Mouse (Mus musculus) midbrain, embryonic 13.5 days (tissue): ENCODE data around the gene Folr1. TPM values are rescaled to one million over a fixed set of nuclear protein-coding genes. Genes with fewer than 3 reads are reported as not detected.

Experiments used
- ATAC-seq: fragments of 200-750 bp; cut with Nextera tagmentation; 2 replicates; pipeline ENCODE4 v1.8.0; 2017; ENCODE audit warnings: mild to moderate bottlenecking, moderate TSS enrichment, moderate library complexity
- H3K27ac ChIP-seq: fragments of 300-500 bp; sonication (generic); 2 replicates; pipeline ENCODE4 v1.5.1; 2015; ENCODE audit warnings: inconsistent platforms, mild to moderate bottlenecking, moderate library complexity
- H3K27me3 ChIP-seq: fragments of 300-500 bp; sonication (generic); 2 replicates; pipeline ENCODE4 v1.6.1; 2015; ENCODE audit warnings: mild to moderate bottlenecking, inconsistent platforms
- H3K36me3 ChIP-seq: fragments of 300-500 bp; sonication (generic); 2 replicates; pipeline ENCODE4 v1.6.1; 2015; ENCODE audit warnings: mild to moderate bottlenecking, inconsistent platforms
- H3K4me1 ChIP-seq: fragments of 300-500 bp; sonication (generic); replicated peaks from 2 replicates; pipeline ENCODE4 v1.6.1; 2015; ENCODE audit warnings: inconsistent platforms
- H3K4me2 ChIP-seq: fragments of 300-500 bp; sonication (generic); replicated peaks from 2 replicates; pipeline ENCODE4 v1.6.1; 2015; ENCODE audit warnings: moderate library complexity, mild to moderate bottlenecking, inconsistent platforms
- H3K4me3 ChIP-seq: fragments of 300-500 bp; sonication (generic); replicated peaks from 2 replicates; pipeline ENCODE4 v1.5.1; 2015; ENCODE audit warnings: mild to moderate bottlenecking, inconsistent platforms
- H3K9ac ChIP-seq: fragments of 300-500 bp; sonication (generic); replicated peaks from 2 replicates; pipeline ENCODE4 v1.6.1; 2015; ENCODE audit warnings: mild to moderate bottlenecking, inconsistent platforms
- H3K9me3 ChIP-seq: fragments of 300-500 bp; sonication (generic); 2 replicates; pipeline ENCODE4 v1.6.1; 2016; ENCODE audit warnings: mild to moderate bottlenecking, inconsistent platforms
- WGBS: fragments of 180-500 bp; shearing (Covaris S2); methylation state at CpG from one replicate; pipeline ENCODE4 v1.1.7; 2015; 5-methylcytosine and 5-hydroxymethylcytosine counted together
- polyA plus RNA-seq: library from polyadenylated mRNA; unstranded; fragments of >200 nt; fragmentation: Nextera tagmentation; extraction: Ambion mirVana; gene quantifications from 2 replicates; pipeline ENCODE4 v1.2.1, GENCODE M21; 2015

The Folr1 gene
- polyA plus RNA-seq, 1 experiment from 2014 or later = 13.2 TPM

GRCm38 (mm10) chr7:101867482-101867881 lies 3.1 kb downstream of the Folr1 start:
- no peaks in the 10 kb centered on the region for H3K27me3 ChIP-seq
- no peaks in the 10 kb centered on the region for H3K9me3 ChIP-seq
- no peaks in the 10 kb centered on the region for H3K36me3 ChIP-seq
- H3K4me3 ChIP-seq = no peak overlapping the region
- H3K27ac ChIP-seq = no peak overlapping the region
- ATAC-seq = no peak
- 96% methylated on average over 4 of the region's 4 CpGs for WGBS
- no peak overlapping the region for H3K4me2 ChIP-seq
- H3K4me1 ChIP-seq = 0 out of 2 replicates have a peak, but pooled peaks cover 4% of the 10 kb centered on the region
- no peak overlapping the region for H3K9ac ChIP-seq

GRCm38 (mm10) chr7:101866491-101867265 lies 3.9 kb downstream of the Folr1 start:
- H3K36me3 ChIP-seq = no peaks in the 10 kb centered on the region
- H3K27ac ChIP-seq = no peak overlapping the region
- no peak overlapping the region for H3K4me3 ChIP-seq
- no peak overlapping the region for H3K4me2 ChIP-seq
- no peak overlapping the region for H3K9ac ChIP-seq
- H3K4me1 ChIP-seq = 0 out of 2 replicates have a peak, but pooled peaks cover 4% of the 10 kb centered on the region
- H3K9me3 ChIP-seq = no peaks in the 10 kb centered on the region
- H3K27me3 ChIP-seq = no peaks in the 10 kb centered on the region
- 79% methylated on average over 11 of the region's 11 CpGs for WGBS
- no peak for ATAC-seq

GRCm38 (mm10) chr7:101863415-101863814 lies 7.2 kb downstream of the Folr1 start, which contains the start of gene Anapc15:
Anapc15 (plus strand) TSS chr7:101863715.
- H3K4me1 ChIP-seq = no peaks in the 10 kb centered on the region
- no peak for ATAC-seq
- no peaks in the 10 kb centered on the region for H3K9me3 ChIP-seq
- no peaks in the 10 kb centered on the region for H3K27me3 ChIP-seq
- 88% methylated on average over 3 of the region's 3 CpGs for WGBS
- H3K4me3 ChIP-seq = no peak within 1 kb of the TSS
- no peak within 1 kb of the TSS for H3K9ac ChIP-seq
- no peak within 1 kb of the TSS for H3K27ac ChIP-seq
- H3K36me3 ChIP-seq = no peaks in the 10 kb centered on the region
- H3K4me2 ChIP-seq = no peak within 1 kb of the TSS

GRCm38 (mm10) chr7:101862291-101862690 lies 8.3 kb downstream of the Folr1 start:
- Histone ChIP-seq H3K36me3 (no peaks in the 10 kb centered on the region), H3K9me3 (no peaks in the 10 kb centered on the region), H3K4me1 (no peaks in the 10 kb centered on the region), H3K4me2 (no peak overlapping the region), H3K4me3 (no peak overlapping the region), H3K27ac (no peak overlapping the region), H3K27me3 (no peaks in the 10 kb centered on the region), H3K9ac (no peak overlapping the region)
- WGBS = 67% methylated on average over 3 of the region's 3 CpGs
- ATAC-seq = no peak

- Histone ChIP-seq H3K4me1 (no peaks in the 10 kb centered on the region), H3K9me3 (no peaks in the 10 kb centered on the region), H3K9ac (no peak overlapping the region), H3K27ac (no peak overlapping the region), H3K36me3 (no peaks in the 10 kb centered on the region), H3K4me2 (no peak overlapping the region), H3K27me3 (no peaks in the 10 kb centered on the region), H3K4me3 (no peak overlapping the region)
- no peak for ATAC-seq
These were observed 9.6 kb downstream of the Folr1 start for GRCm38 (mm10) chr7:101860978-101861377.

- WGBS = 87% methylated on average over 9 of the region's 9 CpGs
- Histone ChIP-seq H3K27me3 (no peaks in the 10 kb centered on the region), H3K36me3 (no peaks in the 10 kb centered on the region), H3K9me3 (no peaks in the 10 kb centered on the region), H3K9ac (no peak overlapping the region), H3K27ac (no peak overlapping the region), H3K4me1 (no peaks in the 10 kb centered on the region), H3K4me3 (no peak overlapping the region), H3K4me2 (no peak overlapping the region)
- ATAC-seq = no peak
These were observed 12.2 kb downstream of the Folr1 start for GRCm38 (mm10) chr7:101858362-101858761.

GRCm38 (mm10) chr7:101857094-101857493 lies 13.5 kb downstream of the Folr1 start, which contains the start of gene Folr2:
Folr2 (minus strand) TSS chr7:101857194.
- no peak within 1 kb of the TSS for H3K4me2 ChIP-seq

GRCm38 (mm10) chr7:101853816-101854215 lies 16.8 kb downstream of the Folr1 start:
- ATAC-seq = no peak
- Histone ChIP-seq H3K9me3 (no peaks in the 10 kb centered on the region), H3K4me1 (no peaks in the 10 kb centered on the region), H3K27me3 (no peaks in the 10 kb centered on the region), H3K9ac (no peak overlapping the region), H3K36me3 (no peaks in the 10 kb centered on the region), H3K4me2 (no peak overlapping the region), H3K4me3 (no peak overlapping the region), H3K27ac (no peak overlapping the region)
- WGBS = 90% methylated on average over 2 of the region's 2 CpGs

More at GRCm38 (mm10) chr7:101857094-101857493, 13.5 kb downstream of the Folr1 start, which contains the start of gene Folr2:
- 85% methylated on average over 4 of the region's 4 CpGs for WGBS
- Histone ChIP-seq H3K9ac (no peak within 1 kb of the TSS), H3K27me3 (no peaks in the 10 kb centered on the region), H3K9me3 (no peaks in the 10 kb centered on the region), H3K27ac (no peak within 1 kb of the TSS), H3K36me3 (no peaks in the 10 kb centered on the region), H3K4me3 (no peak within 1 kb of the TSS), H3K4me1 (no peaks in the 10 kb centered on the region)
- ATAC-seq = no peak

GRCm38 (mm10) chr7:101852846-101853245 lies 17.7 kb downstream of the Folr1 start:
- ATAC-seq = no peak
- H3K36me3 ChIP-seq = no peaks in the 10 kb centered on the region
- no peaks in the 10 kb centered on the region for H3K4me1 ChIP-seq
- H3K9ac ChIP-seq = no peak overlapping the region
- no peak overlapping the region for H3K4me3 ChIP-seq
- WGBS = 85% methylated on average over 6 of the region's 6 CpGs
- H3K4me2 ChIP-seq = no peak overlapping the region
- no peak overlapping the region for H3K27ac ChIP-seq
- no peaks in the 10 kb centered on the region for H3K27me3 ChIP-seq
- H3K9me3 ChIP-seq = no peaks in the 10 kb centered on the region

GRCm38 (mm10) chr7:101851689-101852088 lies 18.9 kb downstream of the Folr1 start:
- Histone ChIP-seq H3K4me2 (no peak overlapping the region), H3K27ac (no peak overlapping the region), H3K27me3 (no peaks in the 10 kb centered on the region), H3K9me3 (no peaks in the 10 kb centered on the region), H3K4me1 (no peaks in the 10 kb centered on the region), H3K4me3 (no peak overlapping the region), H3K9ac (no peak overlapping the region), H3K36me3 (no peaks in the 10 kb centered on the region)
- no peak for ATAC-seq
- 94% methylated on average over 6 of the region's 6 CpGs for WGBS

GRCm38 (mm10) chr7:101847934-101848333 lies 22.7 kb downstream of the Folr1 start:
- 93% methylated on average over 1 of the region's 1 CpGs for WGBS
- Histone ChIP-seq H3K27me3 (no peaks in the 10 kb centered on the region), H3K9ac (no peak overlapping the region), H3K4me3 (no peak overlapping the region), H3K4me1 (no peaks in the 10 kb centered on the region), H3K9me3 (no peaks in the 10 kb centered on the region), H3K4me2 (no peak overlapping the region), H3K36me3 (no peaks in the 10 kb centered on the region), H3K27ac (no peak overlapping the region)
- no peak for ATAC-seq

GRCm38 (mm10) chr7:101844186-101844585 lies 26.4 kb downstream of the Folr1 start:
- no peak overlapping the region for H3K9ac ChIP-seq
- no peaks in the 10 kb centered on the region for H3K36me3 ChIP-seq
- H3K9me3 ChIP-seq = no peaks in the 10 kb centered on the region
- 83% methylated on average over 6 of the region's 6 CpGs for WGBS
- no peak overlapping the region for H3K4me2 ChIP-seq
- no peak overlapping the region for H3K4me3 ChIP-seq
- no peaks in the 10 kb centered on the region for H3K4me1 ChIP-seq
- no peaks in the 10 kb centered on the region for H3K27me3 ChIP-seq
- H3K27ac ChIP-seq = no peak overlapping the region
- ATAC-seq = no peak
